Mouse (Mus musculus): Measurements from ENCODE around the gene Zfp429. TPM values are rescaled to one million over a fixed set of nuclear protein-coding genes. Genes with fewer than 3 reads are reported as not detected.

Gene Zfp429
- polyA plus RNA-seq, 1 experiment = 1.8 TPM

DNA sequence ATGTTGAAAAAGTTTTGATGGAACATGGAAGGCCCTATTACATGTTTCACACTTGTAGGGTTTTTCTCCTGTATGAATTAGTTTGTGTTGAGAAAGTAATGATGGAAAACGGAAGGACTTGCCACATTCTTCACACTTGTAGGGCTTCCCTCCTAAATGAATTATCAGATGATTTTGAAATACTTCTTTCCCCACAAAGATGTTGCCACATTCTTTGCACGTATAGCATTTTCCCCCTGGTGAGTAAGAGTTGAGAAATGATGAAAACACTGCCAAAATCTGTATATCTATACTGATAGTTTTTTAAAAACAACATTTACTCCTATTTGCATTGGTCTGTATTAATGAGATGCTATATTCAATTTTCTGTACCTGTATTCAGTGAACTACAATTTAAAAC, 56.2 kb downstream of the Zfp429 start:
- H3K4me3 ChIP-seq (ENCODE audit: insufficient read depth, low read depth, low read length) = no peak overlapping the region
- WGBS = 93% methylated on average over 2 of the region's 2 CpGs
- no peak for TF ChIP-seq CTCF (conservative IDR thresholded peaks at IDR 0.05; ENCODE audit: insufficient read depth, insufficient read length, low read depth, low read length)
- no peak for TF ChIP-seq POLR2A (IDR thresholded peaks at IDR 0.05; ENCODE audit: low read depth, low read length)

More for the DNA sequence above, 56.2 kb downstream of the Zfp429 start:
- Histone ChIP-seq H3K4me1 (ENCODE audit: control insufficient read depth, insufficient read depth, low read length) (no peaks in the 10 kb centered on the region), H3K27me3 (replicated peaks; ENCODE audit: control insufficient read depth, insufficient read depth, low read length) (no peaks in the 10 kb centered on the region), H3K36me3 (ENCODE audit: control insufficient read depth, insufficient read depth, low read length) (peaks cover 3% of the 10 kb centered on the region), H3K27ac (ENCODE audit: insufficient read depth, low read depth, low read length) (no peak overlapping the region)
- DNase-seq = no peak

Other genes starting within 250 kb of the Zfp429 start
- 2.4 and 3.0 TPM in 2 replicates for gene Rsl1, start 226.6 kb downstream of the Zfp429 start, polyA plus RNA-seq (2012; rRNA removed)
- gene Zfp455, start 205.3 kb downstream of the Zfp429 start, polyA plus RNA-seq (2012; rRNA removed) = 0.12 and 0.36 TPM in 2 replicates
- 0.53 and 0.61 TPM in 2 replicates for gene Zfp458, start 121.4 kb downstream of the Zfp429 start, polyA plus RNA-seq (2012; rRNA removed)
- 2.0 and 2.1 TPM in 2 replicates for gene Zfp457, start 93.3 kb downstream of the Zfp429 start, polyA plus RNA-seq (2012; rRNA removed)
- gene Zfp595, start 67.2 kb downstream of the Zfp429 start, polyA plus RNA-seq (2012; rRNA removed) = 0.65 and 0.78 TPM in 2 replicates
- gene Gm28044, start 39.3 kb downstream of the Zfp429 start, polyA plus RNA-seq (2012; rRNA removed) = 0.20 TPM in 1 of 2 replicates, not detected in the other
- gene Zfp953, start 39.2 kb downstream of the Zfp429 start, polyA plus RNA-seq (2012; rRNA removed) = 0.23 and 0.47 TPM in 2 replicates
- gene Gm28041, start 24.1 kb downstream of the Zfp429 start, polyA plus RNA-seq (2012; rRNA removed) = 0.25 TPM in 1 of 2 replicates, not detected in the other
- gene Zfp456, start 24.0 kb downstream of the Zfp429 start, polyA plus RNA-seq (2012; rRNA removed) = 0.15 and 0.31 TPM in 2 replicates
- gene Zfp459, start 21.6 kb upstream of the Zfp429 start, polyA plus RNA-seq (2012; rRNA removed) = 0.24 and 0.44 TPM in 2 replicates
- gene Zfp874a, start 51.8 kb upstream of the Zfp429 start, polyA plus RNA-seq (2012; rRNA removed) = 2.0 and 2.8 TPM in 2 replicates
- 3.5 TPM in 2 replicates for gene Zfp874b, start 84.4 kb upstream of the Zfp429 start, polyA plus RNA-seq (2012; rRNA removed)
- 0.88 and 1.3 TPM in 2 replicates for gene Zfp58, start 100.7 kb upstream of the Zfp429 start, polyA plus RNA-seq (2012; rRNA removed)
- not detected in 2 replicates for gene Gm26965, start 126.3 kb upstream of the Zfp429 start, polyA plus RNA-seq (2012; rRNA removed)
- 28.0 and 30.8 TPM in 2 replicates for gene Zfp87, start 126.4 kb upstream of the Zfp429 start, polyA plus RNA-seq (2012; rRNA removed)
- gene Zfp748, start 154.0 kb upstream of the Zfp429 start, polyA plus RNA-seq (2012; rRNA removed) = 2.2 and 3.3 TPM in 2 replicates
- 0.49 and 0.86 TPM in 2 replicates for gene Zfp729b, start 209.9 kb upstream of the Zfp429 start, polyA plus RNA-seq (2012; rRNA removed)
- gene Gm49345, start 237.9 kb upstream of the Zfp429 start, polyA plus RNA-seq (2012; rRNA removed) = not detected in 2 replicates
- 0.91 and 1.4 TPM in 2 replicates for gene Zfp729a, start 238.0 kb upstream of the Zfp429 start, polyA plus RNA-seq (2012; rRNA removed)